Mouse (Mus musculus) liver, postnatal 0 days (tissue): Measurements from ENCODE around the gene Abcc12. TPM values are rescaled to one million over a fixed set of nuclear protein-coding genes. Genes with fewer than 3 reads are reported as not detected.

Experiments used
- ATAC-seq: fragments of 200-750 bp; cut with Nextera tagmentation; 2 replicates; pipeline ENCODE4 v1.8.0; 2017; ENCODE audit warnings: mild to moderate bottlenecking, moderate library complexity
- DNase-seq: peaks from one replicate; pipeline ENCODE4 v3.0.0-alpha.2; 2016
- H3K27ac ChIP-seq: fragments of 300-500 bp; sonication (generic); 2 replicates; pipeline ENCODE4 v1.5.1; 2014; ENCODE audit warnings: antibody characterized with exemption, moderate library complexity, mild to moderate bottlenecking, low read depth
- H3K27me3 ChIP-seq: fragments of 300-500 bp; sonication (generic); 2 replicates; pipeline ENCODE4 v1.6.1; 2014; ENCODE audit warnings: low read length, control low read depth, mixed read lengths; ENCODE audit not compliant: insufficient read depth
- H3K36me3 ChIP-seq: fragments of 300-500 bp; sonication (generic); replicated peaks from 2 replicates; pipeline ENCODE4 v1.6.1; 2014; ENCODE audit warnings: mild to moderate bottlenecking, control low read depth, low read length, moderate library complexity, mixed read lengths; ENCODE audit not compliant: insufficient read depth
- H3K4me1 ChIP-seq: fragments of 300-500 bp; sonication (generic); 2 replicates; pipeline ENCODE4 v1.6.1; 2014; ENCODE audit warnings: antibody characterized with exemption, mild to moderate bottlenecking, control low read depth; ENCODE audit not compliant: insufficient read depth
- H3K4me2 ChIP-seq: fragments of 300-500 bp; sonication (generic); 2 replicates; pipeline ENCODE4 v1.6.1; 2014; ENCODE audit warnings: low read depth, mild to moderate bottlenecking, low read length, moderate library complexity, mixed read lengths
- H3K4me3 ChIP-seq: fragments of 300-500 bp; sonication (generic); 2 replicates; pipeline ENCODE4 v1.5.1; 2014; ENCODE audit warnings: low read depth, low read length
- H3K9ac ChIP-seq: fragments of 300-500 bp; sonication (generic); replicated peaks from 2 replicates; pipeline ENCODE4 v1.6.1; 2014; ENCODE audit warnings: mild to moderate bottlenecking, moderate library complexity
- H3K9me3 ChIP-seq: fragments of 300-500 bp; sonication (generic); 2 replicates; pipeline ENCODE4 v1.6.1; 2016; ENCODE audit warnings: mild to moderate bottlenecking, control low read depth, low read length, mixed read lengths
- CTCF ChIP-seq: sonication (generic); IDR thresholded peaks from 2 replicates; pipeline ENCODE4 v1.5.1; 2016; ENCODE audit warnings: antibody characterized with exemption, low read depth
- EP300 ChIP-seq: IDR thresholded peaks from 2 replicates; pipeline ENCODE4 v1.6.1; 2016; ENCODE audit warnings: antibody characterized with exemption, low read depth, mild to moderate bottlenecking
- WGBS: fragments of 180-500 bp; shearing (Covaris S2); extraction: QIAGEN DNeasy Blood & Tissue Kit; methylation state at CpG from one replicate; pipeline ENCODE4 v1.1.7; 2014; ENCODE audit not compliant: insufficient replicate concordance; 5-methylcytosine and 5-hydroxymethylcytosine counted together
- polyA plus RNA-seq: library from polyadenylated mRNA; unstranded; fragments of >200 nt; fragmentation: Nextera tagmentation; extraction: Ambion mirVana; gene quantifications from 2 replicates; pipeline ENCODE4 v1.2.1, GENCODE M21; 2015

Abcc12 gene
- polyA plus RNA-seq, 1 experiment from 2014 or later, result not detected

DNA sequence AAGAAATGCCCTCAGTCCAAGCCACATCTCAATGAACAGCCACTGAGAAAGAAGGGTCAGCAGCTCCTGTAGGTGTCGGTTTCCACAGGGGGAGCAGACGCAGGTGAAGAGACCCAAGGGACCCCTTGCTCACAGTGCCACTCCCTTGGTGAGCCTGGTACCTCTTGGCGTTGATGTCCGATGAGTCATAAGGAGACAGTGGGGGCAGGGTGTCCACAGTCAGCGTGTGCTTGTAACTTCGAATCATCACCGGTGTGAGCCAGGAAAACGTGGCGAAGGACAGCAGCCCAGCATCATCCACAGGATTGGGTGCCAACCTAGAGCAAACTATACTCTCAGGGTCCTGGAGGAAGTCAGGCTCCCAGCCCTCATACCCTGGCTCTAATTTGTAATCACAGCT is 16.8 kb downstream of the Abcc12 start:
- TF ChIP-seq EP300 (no peak), CTCF (no peak)
- 87% methylated on average over 9 of the region's 9 CpGs for WGBS
- H3K4me2 ChIP-seq, result no peak overlapping the region
- no peak for ATAC-seq
- H3K9ac ChIP-seq, result no peak overlapping the region
- no peak overlapping the region for H3K4me3 ChIP-seq
- H3K9me3 ChIP-seq, result no peaks in the 10 kb centered on the region
- H3K36me3 ChIP-seq, result no peaks in the 10 kb centered on the region
- H3K27me3 ChIP-seq, result no peaks in the 10 kb centered on the region
- H3K27ac ChIP-seq, result no peak overlapping the region
- DNase-seq, result no peak
- no peaks in the 10 kb centered on the region for H3K4me1 ChIP-seq

DNA sequence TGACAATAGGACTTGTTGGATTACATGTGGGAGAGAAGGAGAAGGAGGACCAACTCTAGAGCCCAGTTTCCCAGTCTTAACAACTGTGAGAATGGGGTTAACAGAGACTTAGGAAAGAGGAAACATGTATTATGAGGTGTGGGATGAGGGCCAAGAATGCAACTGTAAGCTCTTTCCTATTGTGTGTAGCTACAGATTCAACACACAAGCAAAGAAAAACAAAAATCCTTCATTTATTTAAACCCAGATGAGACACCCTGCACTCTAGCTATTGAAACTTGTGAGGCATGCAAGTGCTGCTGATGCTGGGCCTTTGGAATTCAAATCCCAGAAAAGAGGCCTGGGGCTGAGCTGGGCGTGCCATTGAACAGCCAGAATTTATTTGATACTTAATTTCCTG is 18.7 kb downstream of the Abcc12 start:
- no peak for ATAC-seq
- no peak for DNase-seq

DNA sequence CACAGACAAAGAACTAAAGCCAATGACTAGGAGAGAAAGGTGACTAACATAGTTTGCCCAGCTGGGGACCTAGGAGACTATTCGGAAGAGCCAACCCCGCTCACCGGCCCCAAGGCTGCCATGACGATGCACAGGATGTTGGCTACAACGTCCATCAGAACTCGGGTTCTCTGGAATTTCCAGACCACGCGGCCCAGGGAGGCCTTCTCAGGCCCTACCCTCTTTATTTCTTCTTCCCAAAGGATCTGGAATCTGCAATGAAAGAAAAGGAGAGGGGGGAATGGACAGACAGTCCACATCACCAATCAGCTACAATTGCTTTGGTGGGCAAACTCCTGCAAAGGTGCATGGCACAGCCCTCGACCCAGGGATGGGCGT is 19.8 kb downstream of the Abcc12 start:
- Histone ChIP-seq H3K9me3 (no peaks in the 10 kb centered on the region), H3K36me3 (no peaks in the 10 kb centered on the region), H3K4me3 (no peak overlapping the region), H3K27me3 (no peaks in the 10 kb centered on the region), H3K4me1 (no peaks in the 10 kb centered on the region), H3K4me2 (no peak overlapping the region), H3K27ac (no peak overlapping the region), H3K9ac (no peak overlapping the region)
- TF ChIP-seq EP300 (no peak), CTCF (no peak)
- DNase-seq, result no peak
- no peak for ATAC-seq
- WGBS, result 83% methylated on average over 10 of the region's 10 CpGs

More for the DNA sequence above, 18.7 kb downstream of the Abcc12 start:
- Histone ChIP-seq H3K27ac (no peak overlapping the region), H3K36me3 (no peaks in the 10 kb centered on the region), H3K4me3 (no peak overlapping the region), H3K9ac (no peak overlapping the region), H3K4me2 (no peak overlapping the region), H3K4me1 (no peaks in the 10 kb centered on the region), H3K27me3 (no peaks in the 10 kb centered on the region), H3K9me3 (no peaks in the 10 kb centered on the region)
- WGBS, result 59% methylated on average over 1 of the region's 1 CpGs
- TF ChIP-seq EP300 (no peak), CTCF (no peak)

DNA sequence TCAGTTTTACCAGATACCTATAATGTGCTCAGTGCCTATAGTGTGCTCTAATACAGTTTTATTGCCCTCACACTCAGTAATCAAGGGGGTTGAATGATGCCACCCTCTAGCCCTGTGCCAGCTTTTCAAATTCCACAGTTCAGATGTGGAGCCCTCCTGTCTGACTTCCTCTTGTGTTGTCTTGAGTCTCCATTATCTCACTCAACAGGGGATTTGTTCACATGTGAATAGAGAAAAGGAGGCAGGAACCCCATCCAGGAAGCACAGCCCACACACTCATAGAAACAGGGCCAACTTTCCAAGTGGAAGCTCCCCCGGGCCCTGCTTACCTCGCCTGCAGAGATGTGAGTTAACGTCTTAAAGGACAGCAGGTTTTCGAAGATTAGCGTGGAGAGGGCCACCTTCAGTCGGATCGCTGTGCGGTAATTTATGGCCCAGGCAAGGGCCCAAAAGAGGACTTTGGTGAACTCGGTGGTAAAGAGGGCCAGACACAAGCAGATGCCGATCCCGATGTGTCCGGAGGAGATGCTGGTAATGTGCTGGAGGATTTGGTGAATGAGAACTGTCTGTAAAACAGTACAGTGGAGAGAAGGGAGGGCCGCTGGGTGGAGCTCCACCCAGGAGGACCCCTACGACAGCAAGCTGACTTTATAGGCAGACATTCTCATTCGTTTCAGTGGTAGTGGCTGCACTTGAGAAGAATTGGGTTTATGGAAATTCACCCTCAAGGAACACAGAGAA is 20.4 kb downstream of the Abcc12 start:
- no peak overlapping the region for H3K4me3 ChIP-seq
- H3K27me3 ChIP-seq, result no peaks in the 10 kb centered on the region
- H3K36me3 ChIP-seq, result no peaks in the 10 kb centered on the region
- H3K4me2 ChIP-seq, result no peak overlapping the region
- no peaks in the 10 kb centered on the region for H3K9me3 ChIP-seq
- no peak for DNase-seq
- H3K9ac ChIP-seq, result no peak overlapping the region
- 81% methylated on average over 15 of the region's 15 CpGs for WGBS
- H3K27ac ChIP-seq, result no peak overlapping the region
- TF ChIP-seq CTCF (no peak), EP300 (no peak)
- no peaks in the 10 kb centered on the region for H3K4me1 ChIP-seq
- no peak for ATAC-seq

DNA sequence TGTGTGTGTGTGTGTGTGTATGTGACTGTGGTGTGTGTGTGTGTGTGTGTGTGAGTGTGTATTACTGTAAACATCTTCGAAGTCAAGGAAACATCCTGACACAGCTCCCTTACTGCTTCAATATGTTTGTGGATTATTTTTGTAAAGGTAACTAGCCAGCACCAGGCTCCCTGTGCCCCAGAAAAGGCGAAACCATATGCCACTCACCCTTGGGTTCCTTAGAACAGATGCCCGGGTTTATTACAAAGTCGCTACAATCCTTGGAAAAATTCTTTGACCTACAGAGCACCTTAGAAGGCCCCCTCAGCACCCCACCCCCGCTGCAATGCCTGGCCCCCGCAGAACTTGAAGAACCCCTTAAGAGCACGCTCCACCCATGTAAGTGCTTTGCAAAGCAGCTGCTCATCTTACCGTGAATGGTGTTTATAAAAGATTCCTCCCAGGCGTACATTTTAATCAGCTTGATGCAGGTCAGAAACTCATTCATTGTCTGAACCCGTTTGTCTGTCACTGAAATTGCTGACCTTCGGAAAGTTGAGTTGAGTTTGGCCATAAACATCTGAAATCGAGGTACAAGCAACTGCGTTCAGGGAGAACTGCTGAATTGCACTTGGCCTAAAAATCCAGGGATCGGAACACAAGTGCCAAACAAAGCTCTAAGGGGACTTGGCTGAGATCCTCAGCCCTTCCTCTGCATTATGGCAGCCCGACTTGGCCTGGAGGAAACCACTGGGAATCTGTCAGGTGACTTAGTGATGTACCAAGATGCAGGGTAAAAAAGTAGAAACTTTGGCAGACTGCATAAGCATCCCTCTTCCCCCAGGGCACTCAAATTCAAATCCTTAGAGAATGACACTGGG is 23.1 kb downstream of the Abcc12 start:
- TF ChIP-seq CTCF (no peak), EP300 (no peak)
- Histone ChIP-seq H3K4me2 (no peak overlapping the region), H3K36me3 (no peaks in the 10 kb centered on the region), H3K27me3 (no peaks in the 10 kb centered on the region), H3K4me1 (no peaks in the 10 kb centered on the region), H3K9ac (no peak overlapping the region), H3K27ac (no peak overlapping the region), H3K9me3 (no peaks in the 10 kb centered on the region), H3K4me3 (no peak overlapping the region)
- ATAC-seq, result no peak
- DNase-seq, result no peak
- WGBS, result 75% methylated on average over 15 of the region's 15 CpGs

DNA sequence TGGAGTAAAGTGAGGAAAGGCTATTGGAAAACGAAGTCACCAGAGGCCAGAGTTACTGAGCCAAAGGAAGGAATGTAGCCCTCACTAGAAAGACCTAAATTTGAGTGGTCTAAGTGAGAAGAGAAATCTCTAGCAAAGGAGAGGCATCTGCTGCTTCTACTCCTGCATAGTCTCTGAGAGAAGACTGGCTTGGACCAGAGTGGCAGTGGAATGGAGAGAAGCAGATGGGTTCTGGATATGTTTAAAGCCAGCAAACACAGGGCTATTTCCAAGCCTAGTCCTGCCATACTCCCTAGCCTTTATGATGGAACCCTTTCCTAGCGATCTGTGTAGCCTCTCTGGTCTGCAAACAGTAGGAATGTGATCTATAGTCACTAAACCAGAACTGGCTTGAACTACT is 24.9 kb downstream of the Abcc12 start:
- TF ChIP-seq CTCF, result no peak
- no peak for TF ChIP-seq EP300

More for the DNA sequence above, 24.9 kb downstream of the Abcc12 start:
- Histone ChIP-seq H3K9me3 (no peaks in the 10 kb centered on the region), H3K4me3 (no peak overlapping the region), H3K27ac (no peak overlapping the region), H3K4me2 (no peak overlapping the region), H3K36me3 (no peaks in the 10 kb centered on the region), H3K4me1 (no peaks in the 10 kb centered on the region), H3K9ac (no peak overlapping the region), H3K27me3 (no peaks in the 10 kb centered on the region)
- ATAC-seq (no peak), DNase-seq (no peak)
- WGBS, result 60% methylated on average over 2 of the region's 2 CpGs
